Mouse (Mus musculus) hindbrain, postnatal 0 days (tissue): ENCODE measurements at regions not wholly inside any gene's neighbourhood (a gene's known extent, or its start where the extent isn't known, plus 50 kb on each side); places are given as distances from the start of the nearest gene placed in this dataset.

Experiments used
- ATAC-seq: fragments of 200-750 bp; cut with Nextera tagmentation; 2 replicates; pipeline ENCODE4 v1.8.0; 2017; ENCODE audit warnings: mild to moderate bottlenecking, moderate TSS enrichment, moderate library complexity
- DNase-seq: peaks from one replicate; pipeline ENCODE4 v3.0.0-alpha.2; 2015; ENCODE audit warnings: low spot score
- H3K27ac ChIP-seq: fragments of 300-500 bp; sonication (generic); 2 replicates; pipeline ENCODE4 v1.5.1; 2014; ENCODE audit warnings: mild to moderate bottlenecking
- H3K27me3 ChIP-seq: fragments of 300-500 bp; sonication (generic); 2 replicates; pipeline ENCODE4 v1.6.1; 2014; ENCODE audit warnings: low read length, mixed read lengths; ENCODE audit not compliant: insufficient read depth
- H3K36me3 ChIP-seq: fragments of 300-500 bp; sonication (generic); 2 replicates; pipeline ENCODE4 v1.6.1; 2014; ENCODE audit warnings: low read length, mixed read lengths; ENCODE audit not compliant: insufficient read depth
- H3K4me1 ChIP-seq: fragments of 300-500 bp; sonication (generic); 2 replicates; pipeline ENCODE4 v1.6.1; 2014; ENCODE audit warnings: antibody characterized with exemption, low read length, mixed read lengths; ENCODE audit not compliant: insufficient read depth
- H3K4me2 ChIP-seq: fragments of 300-500 bp; sonication (generic); 2 replicates; pipeline ENCODE4 v1.6.1; 2014; ENCODE audit warnings: low read depth, mild to moderate bottlenecking, low read length, moderate library complexity, mixed read lengths
- H3K4me3 ChIP-seq: fragments of 300-500 bp; sonication (generic); 2 replicates; pipeline ENCODE4 v1.5.1; 2014; ENCODE audit warnings: low read length
- H3K9ac ChIP-seq: fragments of 300-500 bp; sonication (generic); replicated peaks from 2 replicates; pipeline ENCODE4 v1.6.1; 2014; ENCODE audit warnings: mild to moderate bottlenecking, low read length, moderate library complexity, mixed read lengths
- H3K9me3 ChIP-seq: fragments of 300-500 bp; sonication (generic); 2 replicates; pipeline ENCODE4 v1.6.1; 2016; ENCODE audit warnings: low read length, mixed read lengths
- CTCF ChIP-seq: IDR thresholded peaks from 2 replicates; pipeline ENCODE4 v1.5.1; 2016; ENCODE audit warnings: antibody characterized with exemption, control low read depth, low read depth
- WGBS: fragments of 180-500 bp; shearing (Covaris S2); extraction: QIAGEN DNeasy Blood & Tissue Kit; methylation state at CpG from one replicate; pipeline ENCODE4 v1.1.7; 2014; 5-methylcytosine and 5-hydroxymethylcytosine counted together

- H3K9me3 ChIP-seq, result no peaks in the 10 kb centered on the region
- 91% methylated on average over 3 of the region's 3 CpGs for WGBS
- no peaks in the 10 kb centered on the region for H3K36me3 ChIP-seq
- ATAC-seq (no peak), DNase-seq (no peak)
- H3K4me2 ChIP-seq, result no peak overlapping the region
- no peaks in the 10 kb centered on the region for H3K27me3 ChIP-seq
- no peak overlapping the region for H3K4me3 ChIP-seq
- H3K4me1 ChIP-seq, result no peaks in the 10 kb centered on the region
- no peak overlapping the region for H3K27ac ChIP-seq
- no peak overlapping the region for H3K9ac ChIP-seq
- TF ChIP-seq CTCF, result no peak
These were observed 52.1 kb upstream of the Map3k1 start for GRCm38 (mm10) chr13:111860931-111861330.

GRCm38 (mm10) chr13:111862316-111862715, 53.5 kb upstream of the Map3k1 start:
- WGBS, result 88% methylated on average over 8 of the region's 8 CpGs
- H3K27me3 ChIP-seq, result no peaks in the 10 kb centered on the region
- no peak overlapping the region for H3K4me3 ChIP-seq
- no peaks in the 10 kb centered on the region for H3K36me3 ChIP-seq
- no peak overlapping the region for H3K4me2 ChIP-seq
- DNase-seq (no peak), ATAC-seq (no peak)
- H3K9ac ChIP-seq, result no peak overlapping the region
- H3K27ac ChIP-seq, result no peak overlapping the region
- H3K9me3 ChIP-seq, result no peaks in the 10 kb centered on the region
- TF ChIP-seq CTCF, result no peak
- no peaks in the 10 kb centered on the region for H3K4me1 ChIP-seq

GRCm38 (mm10) chr13:111865956-111866355, 57.2 kb upstream of the Map3k1 start:
- ATAC-seq (no peak), DNase-seq (no peak)
- TF ChIP-seq CTCF, result no peak
- Histone ChIP-seq H3K9ac (no peak overlapping the region), H3K27ac (no peak overlapping the region), H3K4me1 (peaks cover 13% of the 10 kb centered on the region; the same call in 1 of the 2 replicates), H3K4me2 (no peak overlapping the region), H3K9me3 (no peaks in the 10 kb centered on the region), H3K36me3 (no peaks in the 10 kb centered on the region), H3K27me3 (no peaks in the 10 kb centered on the region), H3K4me3 (no peak overlapping the region)
- 97% methylated on average over 7 of the region's 7 CpGs for WGBS

GRCm38 (mm10) chr13:111867261-111867660, 58.5 kb upstream of the Map3k1 start:
- Histone ChIP-seq H3K9me3 (no peaks in the 10 kb centered on the region), H3K27me3 (no peaks in the 10 kb centered on the region), H3K4me2 (no peak overlapping the region), H3K4me3 (no peak overlapping the region), H3K27ac (peak overlapping the region; percentile 61; the same call in 1 of the 2 replicates), H3K36me3 (no peaks in the 10 kb centered on the region), H3K9ac (no peak overlapping the region), H3K4me1 (peaks cover 13% of the 10 kb centered on the region; the same call in 1 of the 2 replicates)
- WGBS, result 92% methylated on average over 2 of the region's 2 CpGs
- ATAC-seq (no peak), DNase-seq (no peak)
- TF ChIP-seq CTCF, result no peak

GRCm38 (mm10) chr13:111867763-111868725, 59.3 kb upstream of the Map3k1 start:
- WGBS, result 54% methylated on average over 31 of the region's 31 CpGs
- TF ChIP-seq CTCF, result peak; percentile 28
- peak overlapping the region; percentile 14; the same call in 1 of the 2 replicates for H3K9ac ChIP-seq

GRCm38 (mm10) chr13:111868947-111869346, 60.2 kb upstream of the Map3k1 start:
- Histone ChIP-seq H3K36me3 (no peaks in the 10 kb centered on the region), H3K4me3 (no peak overlapping the region), H3K27ac (no peak overlapping the region), H3K4me1 (peaks cover 13% of the 10 kb centered on the region; the same call in 1 of the 2 replicates), H3K27me3 (no peaks in the 10 kb centered on the region), H3K4me2 (no peak overlapping the region), H3K9ac (no peak overlapping the region), H3K9me3 (no peaks in the 10 kb centered on the region)
- no peak for TF ChIP-seq CTCF
- WGBS, result 70% methylated on average over 3 of the region's 3 CpGs
- ATAC-seq (no peak), DNase-seq (no peak)

More at GRCm38 (mm10) chr13:111867763-111868725, 59.3 kb upstream of the Map3k1 start:
- H3K9me3 ChIP-seq, result no peaks in the 10 kb centered on the region
- no peaks in the 10 kb centered on the region for H3K27me3 ChIP-seq
- H3K4me3 ChIP-seq, result no peak overlapping the region
- no peaks in the 10 kb centered on the region for H3K36me3 ChIP-seq
- peaks cover 13% of the 10 kb centered on the region; the same call in 1 of the 2 replicates for H3K4me1 ChIP-seq
- H3K4me2 ChIP-seq, result peak overlapping the region; percentile 22; the same call in 1 of the 2 replicates
- peak; percentile 67 for DNase-seq
- ATAC-seq, result peak; percentile 78
- peak overlapping the region; percentile 61 for H3K27ac ChIP-seq
